Mouse (Mus musculus) limb, embryonic 12.5 days (tissue): ENCODE results near the gene Macc1. TPM values are rescaled to one million over a fixed set of nuclear protein-coding genes. Genes with fewer than 3 reads are reported as not detected.
A peak's percentile ranks its signal among the peaks of the same experiment; 100 is the strongest.
"Not testable (repeated sequence)": the region's sequence is repeated elsewhere in the genome, so short reads cannot be mapped to it uniquely, and the experiment has no call there.

Experiments used
- ATAC-seq: fragments of 200-750 bp; cut with Nextera tagmentation; 2 replicates; pipeline ENCODE4 v1.8.0; 2017; ENCODE audit warnings: low read depth, moderate TSS enrichment; ENCODE audit not compliant: insufficient number of reproducible peaks, insufficient read depth, low FRiP score, low TSS enrichment
- H3K27ac ChIP-seq: fragments of 300-500 bp; sonication (generic); 2 replicates; pipeline ENCODE4 v1.5.1; 2016; ENCODE audit warnings: mild to moderate bottlenecking, moderate library complexity
- H3K27me3 ChIP-seq: fragments of 300-500 bp; sonication (generic); 2 replicates; pipeline ENCODE4 v1.6.1; 2016; ENCODE audit warnings: mild to moderate bottlenecking, moderate library complexity
- H3K36me3 ChIP-seq: fragments of 300-500 bp; sonication (generic); 2 replicates; pipeline ENCODE4 v1.6.1; 2016; ENCODE audit warnings: mild to moderate bottlenecking, moderate library complexity
- H3K4me1 ChIP-seq: fragments of 300-500 bp; sonication (generic); replicated peaks from 2 replicates; pipeline ENCODE4 v1.6.1; 2016
- H3K4me2 ChIP-seq: fragments of 300-500 bp; sonication (generic); 2 replicates; pipeline ENCODE4 v1.6.1; 2016; ENCODE audit warnings: mild to moderate bottlenecking, moderate library complexity
- H3K4me3 ChIP-seq: fragments of 300-500 bp; sonication (generic); replicated peaks from 2 replicates; pipeline ENCODE4 v1.5.1; 2016; ENCODE audit warnings: mild to moderate bottlenecking
- H3K9ac ChIP-seq: fragments of 300-500 bp; sonication (generic); replicated peaks from 2 replicates; pipeline ENCODE4 v1.6.1; 2016; ENCODE audit warnings: mild to moderate bottlenecking, moderate library complexity
- H3K9me3 ChIP-seq: fragments of 300-500 bp; sonication (generic); 2 replicates; pipeline ENCODE4 v1.6.1; 2016; ENCODE audit warnings: mild to moderate bottlenecking, moderate library complexity
- WGBS: fragments of 180-500 bp; shearing (Covaris S2); methylation state at CpG from one replicate; pipeline ENCODE4 v1.1.7; 2016; 5-methylcytosine and 5-hydroxymethylcytosine counted together
- polyA plus RNA-seq: library from polyadenylated mRNA; unstranded; fragments of >200 nt; fragmentation: Nextera tagmentation; extraction: Ambion mirVana; gene quantifications from 2 replicates; pipeline ENCODE4 v1.2.1, GENCODE M21; 2016

Macc1 gene
- polyA plus RNA-seq, 1 experiment from 2014 or later, result 0.78 TPM

DNA sequence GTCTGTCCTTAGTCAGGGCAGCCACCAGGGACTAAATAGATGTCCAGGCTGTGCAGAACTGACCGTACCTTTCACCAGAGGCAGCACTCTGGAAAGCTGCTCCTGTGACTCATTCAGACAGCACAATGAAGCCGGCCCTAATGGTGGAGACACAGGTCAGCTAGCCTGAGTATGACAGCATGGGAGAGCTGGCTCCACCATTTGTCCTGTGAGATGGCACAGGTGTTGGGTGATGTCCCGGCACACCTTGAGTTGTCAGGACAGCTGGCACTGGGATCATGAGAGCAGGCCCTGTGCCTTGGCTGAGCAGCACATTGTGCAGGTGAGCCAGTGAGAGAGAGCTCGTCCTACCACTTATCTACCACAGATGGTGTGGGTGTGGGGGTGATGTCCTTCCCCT lies 16.6 kb downstream of the Macc1 start:
- WGBS, result 80% methylated on average over 4 of the region's 4 CpGs
- ATAC-seq, result peak; percentile 20; the same call in 1 of the 2 replicates
- H3K9me3 ChIP-seq, result no peaks in the 10 kb centered on the region
- H3K9ac ChIP-seq, result no peak overlapping the region
- H3K4me1 ChIP-seq, result no peaks in the 10 kb centered on the region
- H3K4me2 ChIP-seq, result no peak overlapping the region
- no peaks in the 10 kb centered on the region for H3K36me3 ChIP-seq
- H3K27me3 ChIP-seq, result no peaks in the 10 kb centered on the region
- H3K4me3 ChIP-seq, result no peak overlapping the region
- H3K27ac ChIP-seq, result no peak overlapping the region

- Histone ChIP-seq H3K36me3 (no peaks in the 10 kb centered on the region), H3K4me2 (no peak overlapping the region), H3K9me3 (no peaks in the 10 kb centered on the region), H3K27ac (no peak overlapping the region), H3K4me1 (no peaks in the 10 kb centered on the region), H3K27me3 (no peaks in the 10 kb centered on the region), H3K4me3 (no peak overlapping the region), H3K9ac (no peak overlapping the region)
- no peak for ATAC-seq
Measured at GRCm38 (mm10) chr12:119333376-119333775, 19.3 kb downstream of the Macc1 start.

DNA sequence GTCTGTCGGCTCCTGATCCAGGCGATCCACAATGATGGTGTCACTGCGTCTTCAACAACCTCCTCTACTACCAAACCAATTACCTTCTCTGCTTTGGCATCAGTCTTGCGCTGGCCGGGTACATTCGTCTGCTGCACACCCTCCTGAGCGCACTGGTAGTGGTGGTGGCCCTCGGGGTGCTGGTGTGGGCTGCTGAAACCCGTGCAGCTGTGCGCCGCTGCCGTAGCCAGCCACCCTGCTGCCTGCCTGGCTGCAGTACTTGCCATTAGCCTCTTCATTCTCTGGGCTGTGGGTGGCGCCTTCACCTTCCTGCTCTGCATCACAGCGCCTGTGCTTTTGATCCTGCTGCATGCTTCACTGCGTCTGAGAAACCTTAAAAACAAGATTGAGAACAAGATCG lies 38.5 kb downstream of the Macc1 start:
- H3K4me3 ChIP-seq, H3K36me3 ChIP-seq, H3K9ac ChIP-seq, H3K27me3 ChIP-seq, H3K9me3 ChIP-seq, H3K4me1 ChIP-seq, ATAC-seq, H3K27ac ChIP-seq: not testable (repeated sequence)
- 39% methylated on average over 16 of the region's 16 CpGs for WGBS
- 0 out of 2 replicates have a peak overlapping the region, but pooled peaks have one; percentile 10 for H3K4me2 ChIP-seq

DNA sequence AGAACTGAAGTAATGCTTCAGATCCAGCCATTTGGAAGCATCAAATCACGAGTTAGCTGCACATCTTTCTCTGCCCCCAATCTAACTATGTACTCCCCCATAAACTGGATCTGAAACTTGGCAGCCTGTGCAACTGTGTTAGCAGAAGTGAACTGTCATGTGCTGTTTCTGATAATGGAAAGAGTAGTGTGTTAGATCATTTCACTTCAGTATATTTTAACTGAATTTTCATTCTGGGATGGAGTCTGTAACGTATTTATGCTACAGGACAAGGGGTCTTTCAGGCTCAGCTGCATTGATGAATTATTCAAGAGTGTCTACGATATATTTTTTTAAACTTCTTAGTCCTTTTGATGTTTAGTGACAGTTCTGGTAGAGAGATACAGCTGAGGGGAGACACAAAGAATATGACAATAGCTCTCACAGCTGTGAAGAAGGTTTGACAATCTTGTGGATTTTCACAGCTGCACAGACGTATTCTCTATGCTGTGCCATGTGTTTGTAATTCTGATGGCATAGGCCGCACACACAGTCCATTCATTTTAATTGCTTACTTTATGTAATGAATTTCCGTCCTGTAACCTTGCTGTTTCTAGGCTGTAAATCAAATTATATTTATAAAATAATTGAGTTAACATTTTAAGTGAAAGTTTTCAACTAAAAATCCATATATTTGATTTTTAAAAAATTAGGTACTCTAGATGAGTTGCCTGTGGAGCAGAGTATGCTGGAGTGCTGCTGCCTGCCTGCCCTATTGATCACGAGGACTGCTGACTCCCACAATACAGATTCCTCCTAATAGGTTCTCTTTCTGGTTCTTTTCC lies 43.6 kb downstream of the Macc1 start:
- Histone ChIP-seq H3K9me3 (no peaks in the 10 kb centered on the region), H3K27ac (no peak overlapping the region), H3K4me1 (no peaks in the 10 kb centered on the region), H3K27me3 (no peaks in the 10 kb centered on the region), H3K9ac (no peak overlapping the region), H3K4me2 (no peak overlapping the region), H3K4me3 (no peak overlapping the region), H3K36me3 (no peaks in the 10 kb centered on the region)
- peak; percentile 68; the same call in 1 of the 2 replicates for ATAC-seq
- WGBS, result 41% methylated on average over 7 of the region's 7 CpGs

- Histone ChIP-seq H3K9ac (no peak overlapping the region), H3K4me3 (no peak overlapping the region), H3K36me3 (no peaks in the 10 kb centered on the region), H3K4me2 (no peak overlapping the region), H3K27ac (no peak overlapping the region), H3K4me1 (no peaks in the 10 kb centered on the region), H3K9me3 (no peaks in the 10 kb centered on the region), H3K27me3 (no peaks in the 10 kb centered on the region)
- 28% methylated on average over 1 of the region's 1 CpGs for WGBS
- peak; percentile 47; the same call in 1 of the 2 replicates for ATAC-seq
Measured at GRCm38 (mm10) chr12:119358242-119358515, 44.1 kb downstream of the Macc1 start.

DNA sequence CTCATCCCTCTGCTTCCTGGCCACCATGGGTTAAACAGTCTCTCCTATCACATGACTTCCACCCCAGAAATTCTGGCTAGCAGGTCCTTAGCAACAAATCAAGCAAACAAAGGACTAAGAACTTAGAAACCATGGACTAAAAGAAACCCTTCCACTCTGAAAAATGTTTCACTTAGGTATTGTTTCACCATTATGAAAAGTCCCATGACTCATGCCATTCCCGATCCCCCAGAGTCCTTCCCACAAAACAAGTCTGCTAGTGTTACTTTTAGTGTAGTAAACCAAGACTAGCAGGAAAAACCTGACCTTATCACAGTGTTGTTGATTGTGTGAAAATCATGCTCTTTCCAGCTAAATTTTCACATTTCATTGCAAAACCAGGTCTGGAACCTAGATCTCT lies 51.0 kb downstream of the Macc1 start:
- Histone ChIP-seq H3K4me1 (no peaks in the 10 kb centered on the region), H3K36me3 (no peaks in the 10 kb centered on the region), H3K4me3 (no peak overlapping the region), H3K9me3 (no peaks in the 10 kb centered on the region), H3K27ac (no peak overlapping the region), H3K4me2 (no peak overlapping the region), H3K9ac (no peak overlapping the region), H3K27me3 (no peaks in the 10 kb centered on the region)
- WGBS, result 86% methylated on average over 1 of the region's 1 CpGs
- ATAC-seq, result no peak

DNA sequence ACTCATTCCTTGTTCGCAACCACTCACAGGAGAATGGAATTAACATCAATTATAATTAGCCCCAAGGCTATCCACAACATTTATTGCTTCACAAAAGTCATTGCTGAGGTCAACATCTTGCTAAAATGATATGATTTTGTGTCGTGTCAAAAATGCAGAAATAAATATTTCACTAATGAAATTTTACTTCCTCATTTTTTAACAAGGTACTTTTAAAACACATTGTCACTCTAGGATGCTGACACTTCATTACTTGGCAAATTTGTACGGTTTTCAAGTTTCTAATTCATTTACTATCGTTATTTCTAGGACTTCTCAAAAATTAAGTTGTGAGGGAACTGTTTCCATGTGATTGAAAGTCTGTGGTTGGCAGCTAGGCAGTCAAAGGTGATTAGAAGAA lies 55.8 kb downstream of the Macc1 start:
- 69% methylated on average over 4 of the region's 4 CpGs for WGBS
- H3K4me2 ChIP-seq, result no peak overlapping the region
- no peaks in the 10 kb centered on the region for H3K27me3 ChIP-seq
- ATAC-seq, result no peak
- no peak overlapping the region for H3K27ac ChIP-seq
- no peaks in the 10 kb centered on the region for H3K9me3 ChIP-seq
- H3K4me1 ChIP-seq, result no peaks in the 10 kb centered on the region
- no peak overlapping the region for H3K4me3 ChIP-seq
- no peak overlapping the region for H3K9ac ChIP-seq
- no peaks in the 10 kb centered on the region for H3K36me3 ChIP-seq

DNA sequence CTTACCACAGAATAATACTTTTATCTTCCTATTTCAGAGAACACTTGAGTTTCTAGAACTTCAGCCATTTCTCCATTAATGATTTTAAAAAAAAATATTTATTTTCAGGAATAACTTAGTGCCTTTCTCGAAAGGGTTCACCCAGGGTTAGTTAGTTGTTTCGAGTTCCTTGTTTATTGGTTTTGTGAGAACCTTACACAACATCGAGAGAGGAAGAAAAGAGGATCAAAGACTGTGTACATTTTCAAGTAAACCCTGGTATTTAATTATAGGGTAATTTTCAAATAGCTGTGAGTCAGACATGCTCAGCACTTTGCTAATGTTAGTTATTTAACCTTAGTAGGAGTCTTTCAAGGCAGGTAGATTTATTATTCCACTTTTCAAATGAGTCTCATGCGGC lies 58.3 kb downstream of the Macc1 start:
- Histone ChIP-seq H3K36me3 (no peaks in the 10 kb centered on the region), H3K9ac (no peak overlapping the region), H3K9me3 (no peaks in the 10 kb centered on the region), H3K27ac (no peak overlapping the region), H3K4me2 (no peak overlapping the region), H3K27me3 (no peaks in the 10 kb centered on the region), H3K4me1 (no peaks in the 10 kb centered on the region), H3K4me3 (no peak overlapping the region)
- ATAC-seq, result no peak
- WGBS, result 52% methylated on average over 4 of the region's 4 CpGs

DNA sequence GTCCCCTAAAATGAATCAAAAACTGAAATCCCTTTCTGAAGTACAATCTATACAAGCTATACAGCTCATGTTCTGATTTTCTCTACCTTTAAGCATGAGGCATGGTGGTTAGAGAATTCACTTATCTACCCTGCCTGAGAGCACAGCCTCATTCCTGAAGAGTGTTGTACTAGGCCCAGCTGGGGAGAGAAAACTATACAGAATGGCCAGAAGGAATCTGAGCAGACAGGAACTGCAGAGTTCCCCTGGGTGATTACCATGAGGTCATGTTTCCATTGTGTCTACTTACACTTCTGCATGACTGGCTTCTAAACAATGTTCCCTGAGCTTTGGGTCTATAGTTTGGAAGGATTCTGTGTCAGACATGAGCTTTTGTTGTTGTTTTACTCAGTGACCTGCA lies 62.8 kb downstream of the Macc1 start:
- Histone ChIP-seq H3K4me3 (no peak overlapping the region), H3K9me3 (no peaks in the 10 kb centered on the region), H3K27me3 (no peaks in the 10 kb centered on the region), H3K4me2 (no peak overlapping the region), H3K36me3 (no peaks in the 10 kb centered on the region), H3K9ac (no peak overlapping the region), H3K27ac (no peak overlapping the region), H3K4me1 (no peaks in the 10 kb centered on the region)
- no peak for ATAC-seq

GRCm38 (mm10) chr12:119381839-119382238 lies 67.8 kb downstream of the Macc1 start:
- Histone ChIP-seq H3K27me3 (no peaks in the 10 kb centered on the region), H3K36me3 (no peaks in the 10 kb centered on the region), H3K4me2 (no peak overlapping the region), H3K27ac (no peak overlapping the region), H3K9me3 (no peaks in the 10 kb centered on the region), H3K9ac (no peak overlapping the region), H3K4me3 (no peak overlapping the region), H3K4me1 (no peaks in the 10 kb centered on the region)
- ATAC-seq, result no peak
- WGBS, result 88% methylated on average over 1 of the region's 1 CpGs

- Histone ChIP-seq H3K36me3 (no peaks in the 10 kb centered on the region), H3K4me3 (no peak overlapping the region), H3K9ac (no peak overlapping the region), H3K4me1 (peaks cover 9% of the 10 kb centered on the region; the same call in 1 of the 2 replicates), H3K4me2 (no peak overlapping the region), H3K27ac (no peak overlapping the region), H3K9me3 (no peaks in the 10 kb centered on the region), H3K27me3 (no peaks in the 10 kb centered on the region)
- no peak for ATAC-seq
Measured at GRCm38 (mm10) chr12:119386243-119386642, 72.2 kb downstream of the Macc1 start.

GRCm38 (mm10) chr12:119386650-119387049 lies 72.6 kb downstream of the Macc1 start:
- no peak overlapping the region for H3K9ac ChIP-seq
- 75% methylated on average over 2 of the region's 2 CpGs for WGBS
- H3K4me2 ChIP-seq, result no peak overlapping the region
- no peak for ATAC-seq
- H3K27ac ChIP-seq, result no peak overlapping the region
- peaks cover 9% of the 10 kb centered on the region; the same call in 1 of the 2 replicates for H3K4me1 ChIP-seq
- H3K27me3 ChIP-seq, result no peaks in the 10 kb centered on the region
- no peak overlapping the region for H3K4me3 ChIP-seq
- H3K9me3 ChIP-seq, result no peaks in the 10 kb centered on the region
- no peaks in the 10 kb centered on the region for H3K36me3 ChIP-seq
